Comparison of ENCODE assay signal across 10 mouse cellular contexts in genomic region chr5:38157481-38158020, GRCm38 (mm10). TPM values are rescaled to one million over a fixed set of nuclear protein-coding genes. Genes with fewer than 3 reads are reported as not detected.
DNase-seq lines count a peak whose midpoint lies in the region; ATAC-seq lines count a peak whose summit lies in the region.
"Had no signal": no experiment of that assay in that cellular context is flagged by ENCODE, and none has a peak within 500 bp of the region (broad histone marks: within the 10 kb centered on the region; RNA-seq: fewer than 3 reads in every experiment).

No protein-coding gene starts in this region.

- ATAC-seq in neural tube, embryonic 11.5 days (ENCODE audit: insufficient read depth, low FRiP score, low TSS enrichment), result no peak
- ATAC-seq in forebrain, embryonic 13.5 days, result no peak
- ATAC-seq in limb, embryonic 11.5 days (ENCODE audit: insufficient number of reproducible peaks, low FRiP score, low TSS enrichment, low read depth), result no peak
- ATAC-seq in megakaryocyte-erythroid progenitor cell, adult 5-6 weeks (replicated peaks; ENCODE audit: low FRiP score, low TSS enrichment, poor library complexity, severe bottlenecking), result no peak
- ATAC-seq in activated CD4-positive, CD25-positive, alpha-beta regulatory T cell, adult 4 months, result no peak

- H3K9me3 ChIP-seq in neural tube, embryonic 11.5 days (ENCODE audit: control insufficient read depth, low read length), result no peaks in the 10 kb centered on the region
- no peaks in the 10 kb centered on the region for H3K9me3 ChIP-seq in forebrain, embryonic 13.5 days (replicated peaks)
- peaks cover 4% of the 10 kb centered on the region; the same call in 1 of the 2 replicates for H3K9me3 ChIP-seq in limb, embryonic 11.5 days (ENCODE audit: control insufficient read depth, low read length)
- H3K9me3 ChIP-seq: stomach, embryonic 15.5 days had no signal

- H3K4me3 ChIP-seq in neural tube, embryonic 11.5 days (ENCODE audit: low read depth, low read length), result peak overlapping the region; percentile 86
- H3K4me3 ChIP-seq in forebrain, embryonic 13.5 days, result peak overlapping the region; percentile 95
- H3K4me3 ChIP-seq in limb, embryonic 11.5 days (ENCODE audit: low read depth, low read length), result peak overlapping the region; percentile 92

- H3K4me1 ChIP-seq in neural tube, embryonic 11.5 days (ENCODE audit: control insufficient read depth, insufficient read depth, low read length), result peaks cover 18% of the 10 kb centered on the region
- H3K4me1 ChIP-seq in forebrain, embryonic 13.5 days, result peaks cover 64% of the 10 kb centered on the region
- peaks cover 13% of the 10 kb centered on the region; the same call in 1 of the 2 replicates for H3K4me1 ChIP-seq in limb, embryonic 11.5 days (ENCODE audit: control insufficient read depth, insufficient read depth, low read length)

- DNase-seq in neural tube, embryonic 11.5 days (ENCODE audit: low spot score), result no peak
- DNase-seq in neural tube, embryonic 10.5 days (ENCODE audit: extremely low spot score, low spot score), result no peak
- no peak for DNase-seq in limb, embryonic 11.5 days (ENCODE audit: low spot score)
- no peak for DNase-seq in thymus, adult 18-20 months
- no peak for DNase-seq in lung, postnatal 25 days (ENCODE audit: low spot score)
- DNase-seq: lung, postnatal 10 days had no signal

- peaks cover 23% of the 10 kb centered on the region for H3K36me3 ChIP-seq in neural tube, embryonic 11.5 days (ENCODE audit: control insufficient read depth, insufficient read depth, low read length)
- H3K36me3 ChIP-seq in forebrain, embryonic 13.5 days (ENCODE audit: poor library complexity, severe bottlenecking), result peaks cover 51% of the 10 kb centered on the region
- peaks cover 24% of the 10 kb centered on the region for H3K36me3 ChIP-seq in limb, embryonic 11.5 days (ENCODE audit: control insufficient read depth, insufficient read depth, low read length)

- peak overlapping the region; percentile 73 for H3K4me2 ChIP-seq in neural tube, embryonic 11.5 days (ENCODE audit: low read depth)
- H3K4me2 ChIP-seq in forebrain, embryonic 13.5 days, result peak overlapping the region; percentile 78
- peak overlapping the region; percentile 84 for H3K4me2 ChIP-seq in limb, embryonic 11.5 days (ENCODE audit: low read depth, severe bottlenecking)

- H3K27me3 ChIP-seq in neural tube, embryonic 11.5 days (ENCODE audit: control insufficient read depth, insufficient read depth, low read length), result peaks cover 5% of the 10 kb centered on the region; the same call in 1 of the 2 replicates
- peaks cover 4% of the 10 kb centered on the region for H3K27me3 ChIP-seq in forebrain, embryonic 13.5 days
- H3K27me3 ChIP-seq in limb, embryonic 11.5 days (ENCODE audit: control insufficient read depth, insufficient read depth, low read length), result peaks cover 13% of the 10 kb centered on the region

- no peak overlapping the region for H3K27ac ChIP-seq in neural tube, embryonic 11.5 days (ENCODE audit: low read depth, low read length)
- peak overlapping the region; percentile 97 for H3K27ac ChIP-seq in forebrain, embryonic 13.5 days
- no peak overlapping the region for H3K27ac ChIP-seq in limb, embryonic 11.5 days (replicated peaks; ENCODE audit: low read depth, low read length)
- H3K27ac ChIP-seq: stomach, embryonic 15.5 days had no signal

- 77% methylated on average over 9 of the region's 9 CpGs for WGBS in neural tube, embryonic 11.5 days
- WGBS in forebrain, embryonic 13.5 days, result 56% methylated on average over 9 of the region's 9 CpGs
- 68% methylated on average over 9 of the region's 9 CpGs for WGBS in limb, embryonic 11.5 days

- peak overlapping the region; percentile 99 for H3K9ac ChIP-seq in neural tube, embryonic 11.5 days (ENCODE audit: low read length)
- H3K9ac ChIP-seq in forebrain, embryonic 13.5 days, result peak overlapping the region; percentile 100
- peak overlapping the region; percentile 95 for H3K9ac ChIP-seq in limb, embryonic 11.5 days (ENCODE audit: low read length)
- H3K9ac ChIP-seq: stomach, embryonic 15.5 days had no signal

RNA-seq across cellular contexts. Expression of gene Nsg1, which starts 2.2 kb away (rescaled TPM):
- 85.1 and 99.9 TPM in 2 replicates for polyA plus RNA-seq in neural tube, embryonic 11.5 days (2014; fragmentation: Nextera tagmentation; extraction: Ambion mirVana)
- polyA plus RNA-seq in forebrain, embryonic 13.5 days (2015; fragmentation: Nextera tagmentation; extraction: Ambion mirVana), result 636 and 754 TPM in 2 replicates
- polyA plus RNA-seq in limb, embryonic 11.5 days (2014; fragmentation: Nextera tagmentation; extraction: Ambion mirVana), result 33.6 and 34.9 TPM in 2 replicates
- not detected in 2 replicates for total RNA-seq in megakaryocyte-erythroid progenitor cell, adult 5-6 weeks (2014; fragmentation: Nextera tagmentation)
- total RNA-seq in megakaryocyte-erythroid progenitor cell, adult 5-6 weeks (2017), result 0.05 TPM in 1 of 2 replicates, not detected in the other
- polyA plus RNA-seq in activated CD4-positive, CD25-positive, alpha-beta regulatory T cell, adult 4 months (2017; shearing (Covaris generic)), result under 1 TPM; 0.40 to 0.67 TPM

Comparison
In these comparisons a context has a peak if more than half of its experiments do, and no peak if none do; other contexts are left out.
1. RNA of gene Nsg1, which starts 2.2 kb away (polyA plus RNA-seq): 636 to 754 TPM in forebrain, embryonic 13.5 days, 85.1 to 99.9 TPM in neural tube, embryonic 11.5 days and 33.6 to 34.9 TPM in limb, embryonic 11.5 days; 0.40 to 0.67 TPM in activated CD4-positive, CD25-positive, alpha-beta regulatory T cell, adult 4 months; every median in the first group is over 10 times any median in the second.
2. Peak in every context shown above with its lines, with median percentiles within 50 percentile points of each other: H3K4me2 ChIP-seq, H3K4me3 ChIP-seq and H3K9ac ChIP-seq.